Mouse (Mus musculus) limb, embryonic 13.5 days (tissue): Measurements from ENCODE around the gene Nek8. TPM values are rescaled to one million over a fixed set of nuclear protein-coding genes. Genes with fewer than 3 reads are reported as not detected.
A peak's percentile ranks its signal among the peaks of the same experiment; 100 is the strongest.

Experiments
- ATAC-seq: fragments of 200-750 bp; cut with Nextera tagmentation; 2 replicates; pipeline ENCODE4 v1.8.0; 2017; ENCODE audit warnings: low read depth, moderate number of reproducible peaks, moderate TSS enrichment; ENCODE audit not compliant: low FRiP score
- H3K27ac ChIP-seq: fragments of 300-500 bp; sonication (generic); 2 replicates; pipeline ENCODE4 v1.5.1; 2015; ENCODE audit warnings: inconsistent platforms, mild to moderate bottlenecking, moderate library complexity
- H3K27me3 ChIP-seq: fragments of 300-500 bp; sonication (generic); 2 replicates; pipeline ENCODE4 v1.6.1; 2015; ENCODE audit warnings: mild to moderate bottlenecking, inconsistent platforms
- H3K36me3 ChIP-seq: fragments of 300-500 bp; sonication (generic); 2 replicates; pipeline ENCODE4 v1.6.1; 2015; ENCODE audit warnings: inconsistent platforms, mild to moderate bottlenecking, moderate library complexity
- H3K4me1 ChIP-seq: fragments of 300-500 bp; sonication (generic); 2 replicates; pipeline ENCODE4 v1.6.1; 2015; ENCODE audit warnings: inconsistent platforms
- H3K4me2 ChIP-seq: fragments of 300-500 bp; sonication (generic); replicated peaks from 2 replicates; pipeline ENCODE4 v1.6.1; 2015; ENCODE audit warnings: inconsistent platforms, mild to moderate bottlenecking, moderate library complexity
- H3K4me3 ChIP-seq: fragments of 300-500 bp; sonication (generic); 2 replicates; pipeline ENCODE4 v1.5.1; 2015; ENCODE audit warnings: moderate library complexity, mild to moderate bottlenecking, inconsistent platforms
- H3K9ac ChIP-seq: fragments of 300-500 bp; sonication (generic); 2 replicates; pipeline ENCODE4 v1.6.1; 2015; ENCODE audit warnings: mild to moderate bottlenecking, inconsistent platforms
- H3K9me3 ChIP-seq: fragments of 300-500 bp; sonication (generic); 2 replicates; pipeline ENCODE4 v1.6.1; 2016; ENCODE audit warnings: inconsistent platforms
- WGBS: fragments of 180-500 bp; shearing (Covaris S2); methylation state at CpG from one replicate; pipeline ENCODE4 v1.1.7; 2015; 5-methylcytosine and 5-hydroxymethylcytosine counted together
- polyA plus RNA-seq: library from polyadenylated mRNA; unstranded; fragments of >200 nt; fragmentation: Nextera tagmentation; extraction: Ambion mirVana; gene quantifications from 2 replicates; pipeline ENCODE4 v1.2.1, GENCODE M21; 2015

Nek8 gene
- polyA plus RNA-seq, 1 experiment from 2014 or later, result 20.1 TPM

GRCm38 (mm10) chr11:78172034-78172747 is 4.3 kb downstream of the Nek8 start:
- peaks cover 25% of the 10 kb centered on the region for H3K36me3 ChIP-seq
- H3K27ac ChIP-seq, result no peak overlapping the region
- WGBS, result 79% methylated on average over 16 of the region's 16 CpGs
- H3K9ac ChIP-seq, result no peak overlapping the region
- no peaks in the 10 kb centered on the region for H3K9me3 ChIP-seq
- H3K4me3 ChIP-seq, result no peak overlapping the region
- H3K27me3 ChIP-seq, result no peaks in the 10 kb centered on the region
- no peak for ATAC-seq
- no peak overlapping the region for H3K4me2 ChIP-seq
- H3K4me1 ChIP-seq, result peaks cover 16% of the 10 kb centered on the region

- Histone ChIP-seq H3K4me2 (no peak overlapping the region), H3K9ac (no peak overlapping the region), H3K36me3 (peaks cover 25% of the 10 kb centered on the region), H3K9me3 (no peaks in the 10 kb centered on the region), H3K27ac (no peak overlapping the region), H3K4me1 (peaks cover 18% of the 10 kb centered on the region), H3K4me3 (no peak overlapping the region), H3K27me3 (no peaks in the 10 kb centered on the region)
- 83% methylated on average over 4 of the region's 4 CpGs for WGBS
- ATAC-seq, result no peak
Measured at GRCm38 (mm10) chr11:78171328-78171727, 5.1 kb downstream of the Nek8 start.

GRCm38 (mm10) chr11:78170306-78170705 is 6.2 kb downstream of the Nek8 start:
- no peak for ATAC-seq
- Histone ChIP-seq H3K9ac (no peak overlapping the region), H3K4me3 (no peak overlapping the region), H3K4me1 (peaks cover 22% of the 10 kb centered on the region), H3K27me3 (no peaks in the 10 kb centered on the region), H3K4me2 (no peak overlapping the region), H3K27ac (no peak overlapping the region), H3K36me3 (peaks cover 25% of the 10 kb centered on the region), H3K9me3 (no peaks in the 10 kb centered on the region)
- 92% methylated on average over 15 of the region's 15 CpGs for WGBS

GRCm38 (mm10) chr11:78168541-78169468 is 7.7 kb downstream of the Nek8 start:
- Histone ChIP-seq H3K27me3 (no peaks in the 10 kb centered on the region), H3K4me3 (no peak overlapping the region), H3K36me3 (peaks cover 25% of the 10 kb centered on the region), H3K4me2 (no peak overlapping the region), H3K27ac (no peak overlapping the region), H3K9ac (no peak overlapping the region), H3K9me3 (no peaks in the 10 kb centered on the region), H3K4me1 (peaks cover 13% of the 10 kb centered on the region)
- 58% methylated on average over 19 of the region's 19 CpGs for WGBS
- no peak for ATAC-seq

- no peaks in the 10 kb centered on the region for H3K9me3 ChIP-seq
- WGBS, result 86% methylated on average over 14 of the region's 14 CpGs
- H3K27ac ChIP-seq, result no peak overlapping the region
- ATAC-seq, result no peak
- peaks cover 22% of the 10 kb centered on the region for H3K36me3 ChIP-seq
- H3K4me3 ChIP-seq, result no peak overlapping the region
- no peaks in the 10 kb centered on the region for H3K27me3 ChIP-seq
- H3K9ac ChIP-seq, result no peak overlapping the region
- no peak overlapping the region for H3K4me2 ChIP-seq
- peaks cover 25% of the 10 kb centered on the region for H3K4me1 ChIP-seq
Measured at GRCm38 (mm10) chr11:78167257-78167959, 9.1 kb downstream of the Nek8 start.

- H3K4me3 ChIP-seq, result no peak overlapping the region
Measured at GRCm38 (mm10) chr11:78166640-78167039, 9.8 kb downstream of the Nek8 start.

GRCm38 (mm10) chr11:78166161-78166560 is 10.3 kb downstream of the Nek8 start:
- WGBS, result 38% methylated on average over 4 of the region's 4 CpGs
- Histone ChIP-seq H3K9me3 (no peaks in the 10 kb centered on the region), H3K4me2 (peak overlapping the region; percentile 91), H3K4me1 (peaks cover 36% of the 10 kb centered on the region), H3K9ac (peak overlapping the region; percentile 99), H3K27ac (peak overlapping the region; percentile 87), H3K4me3 (peak overlapping the region; percentile 100), H3K36me3 (peaks cover 25% of the 10 kb centered on the region), H3K27me3 (no peaks in the 10 kb centered on the region)
- no peak for ATAC-seq

More at GRCm38 (mm10) chr11:78166640-78167039, 9.8 kb downstream of the Nek8 start:
- peaks cover 22% of the 10 kb centered on the region for H3K36me3 ChIP-seq
- 68% methylated on average over 6 of the region's 6 CpGs for WGBS
- H3K4me2 ChIP-seq, result peak overlapping the region; percentile 91
- H3K27me3 ChIP-seq, result no peaks in the 10 kb centered on the region
- no peak overlapping the region for H3K27ac ChIP-seq
- peaks cover 33% of the 10 kb centered on the region for H3K4me1 ChIP-seq
- no peak for ATAC-seq
- no peaks in the 10 kb centered on the region for H3K9me3 ChIP-seq
- no peak overlapping the region for H3K9ac ChIP-seq

- peak; percentile 20 for ATAC-seq
- Histone ChIP-seq H3K4me2 (peak overlapping the region; percentile 91), H3K4me3 (peak overlapping the region; percentile 100), H3K36me3 (peaks cover 25% of the 10 kb centered on the region), H3K9ac (peak overlapping the region; percentile 99), H3K4me1 (peaks cover 41% of the 10 kb centered on the region), H3K27me3 (no peaks in the 10 kb centered on the region), H3K9me3 (no peaks in the 10 kb centered on the region), H3K27ac (peak overlapping the region; percentile 87)
- WGBS, result 5% methylated on average over 16 of the region's 16 CpGs
Measured at GRCm38 (mm10) chr11:78165761-78166109, 10.7 kb downstream of the Nek8 start.

- Histone ChIP-seq H3K4me1 (peaks cover 46% of the 10 kb centered on the region), H3K27ac (peak within 1 kb of the TSS; percentile 100), H3K27me3 (no peaks in the 10 kb centered on the region), H3K4me2 (peak within 1 kb of the TSS; percentile 91), H3K4me3 (peak within 1 kb of the TSS; percentile 100), H3K9ac (peak within 1 kb of the TSS; percentile 99), H3K36me3 (peaks cover 31% of the 10 kb centered on the region), H3K9me3 (no peaks in the 10 kb centered on the region)
- under 1% methylated on average over 67 of the region's 78 CpGs for WGBS
- ATAC-seq, result peak; percentile 78
Measured at GRCm38 (mm10) chr11:78164924-78165760, 11.3 kb downstream of the Nek8 start, which contains the start of gene Traf4. Traf4 (minus strand) TSS chr11:78165589.

- no peak for ATAC-seq
- Histone ChIP-seq H3K27me3 (no peaks in the 10 kb centered on the region), H3K4me3 (peak overlapping the region; percentile 100), H3K9me3 (no peaks in the 10 kb centered on the region), H3K36me3 (peaks cover 37% of the 10 kb centered on the region), H3K9ac (peak overlapping the region; percentile 99), H3K27ac (peak overlapping the region; percentile 100), H3K4me1 (peaks cover 49% of the 10 kb centered on the region), H3K4me2 (peak overlapping the region; percentile 91)
- 0% methylated on average over 14 of the region's 14 CpGs for WGBS
Measured at GRCm38 (mm10) chr11:78164604-78164923, 11.9 kb downstream of the Nek8 start.
